Mouse (Mus musculus): Measurements from ENCODE around the gene Fbxw14.
"Not testable (repeated sequence)": the region's sequence is repeated elsewhere in the genome, so short reads cannot be mapped to it uniquely, and the experiment has no call there.

The Fbxw14 gene

DNA sequence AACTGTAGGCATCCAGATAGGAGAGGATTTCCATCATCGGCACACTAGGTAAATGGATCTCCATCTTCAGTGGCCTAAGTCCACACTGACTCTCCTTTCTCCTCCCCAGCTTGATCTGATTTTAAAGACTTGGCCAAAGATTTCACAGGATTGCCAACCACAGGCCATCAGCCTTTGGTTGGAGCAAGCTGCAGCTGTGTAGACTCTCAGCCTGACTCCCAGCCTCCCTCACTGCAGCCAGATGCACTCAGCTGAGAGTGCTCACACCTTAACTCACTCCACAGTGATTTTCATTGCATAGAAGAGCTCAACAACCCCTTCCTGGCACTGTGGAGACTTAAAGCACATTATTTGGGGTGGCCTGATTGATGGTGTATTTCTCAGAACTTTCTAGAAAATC, at the start of gene Fbxw14:
TSS of gene Fbxw14 (minus strand) at position 101 of the 400 bp plus-strand sequence.
- DNase-seq (ENCODE audit: low spot score in 2 of 2), result not testable (repeated sequence)

DNA sequence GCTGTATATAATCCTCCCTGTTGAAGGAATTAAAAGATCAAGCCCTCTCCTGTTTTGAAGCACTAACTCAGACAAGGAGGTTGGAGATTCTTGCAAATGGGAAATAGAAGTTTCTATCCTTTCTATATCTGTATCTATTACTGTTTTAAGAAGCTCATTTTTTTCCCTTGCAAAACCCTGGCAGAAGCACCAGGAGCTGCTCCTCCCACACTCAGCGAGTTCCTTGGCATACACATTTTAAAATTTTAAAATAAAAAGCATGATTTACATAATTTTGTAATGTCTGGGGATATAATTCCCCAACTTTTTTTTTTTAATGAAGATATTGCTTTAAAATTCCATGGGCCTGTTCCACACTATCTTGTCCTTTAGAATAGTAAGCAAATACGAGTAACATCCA, 24.4 kb downstream of the Fbxw14 start:
- DNase-seq (ENCODE audit: low spot score in 2 of 2), result peak; percentile 15 to 42

- no peak for DNase-seq (ENCODE audit: low spot score in 2 of 2)
Measured at GRCm38 (mm10) chr9:109234654-109235053, 52.8 kb downstream of the Fbxw14 start, which contains the start of gene Fbxw20. TSS of gene Fbxw20 (minus strand) at chr9:109234754.

Data from left cerebral cortex, adult 9 months (tissue).